Mouse (Mus musculus): Measurements from ENCODE around the gene Ahcyl2. TPM values are rescaled to one million over a fixed set of nuclear protein-coding genes. Genes with fewer than 3 reads are reported as not detected.
"Not testable (repeated sequence)": the region's sequence is repeated elsewhere in the genome, so short reads cannot be mapped to it uniquely, and the experiment has no call there.

The Ahcyl2 gene
- polyA plus RNA-seq, 1 experiment from 2014 or later: 25.3 TPM

- ATAC-seq (ENCODE audit: low FRiP score): no peak
These were observed 26.8 kb downstream of the Ahcyl2 start for GRCm38 (mm10) chr6:29794582-29794981.

GRCm38 (mm10) chr6:29802979-29803378 is 35.2 kb downstream of the Ahcyl2 start:
- no peak overlapping the region for H3K9ac ChIP-seq
- H3K4me3 ChIP-seq: no peak overlapping the region
- H3K4me2 ChIP-seq (replicated peaks): no peak overlapping the region
- H3K9me3 ChIP-seq (replicated peaks): no peaks in the 10 kb centered on the region
- no peaks in the 10 kb centered on the region for H3K4me1 ChIP-seq
- H3K27me3 ChIP-seq: no peaks in the 10 kb centered on the region
- no peak overlapping the region for H3K27ac ChIP-seq
- no peak for ATAC-seq (ENCODE audit: low FRiP score)
- 89% methylated on average over 1 of the region's 1 CpGs for WGBS
- no peaks in the 10 kb centered on the region for H3K36me3 ChIP-seq

More at GRCm38 (mm10) chr6:29794582-29794981, 26.8 kb downstream of the Ahcyl2 start:
- no peaks in the 10 kb centered on the region for H3K36me3 ChIP-seq
- H3K4me1 ChIP-seq: no peaks in the 10 kb centered on the region
- H3K4me3 ChIP-seq: no peak overlapping the region
- no peak overlapping the region for H3K4me2 ChIP-seq (replicated peaks)
- H3K27ac ChIP-seq: no peak overlapping the region
- no peaks in the 10 kb centered on the region for H3K27me3 ChIP-seq
- 90% methylated on average over 6 of the region's 6 CpGs for whole genome bisulfite sequencing
- H3K9ac ChIP-seq: no peak overlapping the region
- no peaks in the 10 kb centered on the region for H3K9me3 ChIP-seq (replicated peaks)

GRCm38 (mm10) chr6:29804006-29804405 is 36.2 kb downstream of the Ahcyl2 start:
- no peak overlapping the region for H3K27ac ChIP-seq
- 55% methylated on average over 3 of the region's 3 CpGs for WGBS
- no peak overlapping the region for H3K9ac ChIP-seq
- no peaks in the 10 kb centered on the region for H3K4me1 ChIP-seq
- no peak overlapping the region for H3K4me2 ChIP-seq (replicated peaks)
- no peaks in the 10 kb centered on the region for H3K27me3 ChIP-seq
- H3K36me3 ChIP-seq: no peaks in the 10 kb centered on the region
- no peak for ATAC-seq (ENCODE audit: low FRiP score)
- no peaks in the 10 kb centered on the region for H3K9me3 ChIP-seq (replicated peaks)
- no peak overlapping the region for H3K4me3 ChIP-seq

GRCm38 (mm10) chr6:29805381-29805780 is 37.6 kb downstream of the Ahcyl2 start:
- no peak for ATAC-seq (ENCODE audit: low FRiP score)
- no peaks in the 10 kb centered on the region for H3K9me3 ChIP-seq (replicated peaks)
- H3K9ac ChIP-seq: no peak overlapping the region
- no peak overlapping the region for H3K4me2 ChIP-seq (replicated peaks)
- no peak overlapping the region for H3K27ac ChIP-seq
- H3K4me1 ChIP-seq: no peaks in the 10 kb centered on the region
- no peaks in the 10 kb centered on the region for H3K27me3 ChIP-seq
- no peaks in the 10 kb centered on the region for H3K36me3 ChIP-seq
- 72% methylated on average over 2 of the region's 2 CpGs for WGBS
- H3K4me3 ChIP-seq: no peak overlapping the region

- peaks cover 18% of the 10 kb centered on the region for H3K4me1 ChIP-seq
- H3K27me3 ChIP-seq: no peaks in the 10 kb centered on the region
- H3K4me3 ChIP-seq: no peak overlapping the region
- H3K9ac ChIP-seq: no peak overlapping the region
- H3K9me3 ChIP-seq (replicated peaks): no peaks in the 10 kb centered on the region
- no peak for ATAC-seq (ENCODE audit: low FRiP score)
- no peak overlapping the region for H3K27ac ChIP-seq
- no peaks in the 10 kb centered on the region for H3K36me3 ChIP-seq
- no peak overlapping the region for H3K4me2 ChIP-seq (replicated peaks)
- WGBS: 85% methylated on average over 2 of the region's 2 CpGs
These were observed 44.3 kb downstream of the Ahcyl2 start for GRCm38 (mm10) chr6:29812076-29812475.

- Histone ChIP-seq H3K36me3 (no peaks in the 10 kb centered on the region), H3K4me2 (replicated peaks) (no peak overlapping the region), H3K27ac (no peak overlapping the region), H3K27me3 (no peaks in the 10 kb centered on the region), H3K9me3 (replicated peaks) (no peaks in the 10 kb centered on the region), H3K9ac (no peak overlapping the region), H3K4me3 (no peak overlapping the region), H3K4me1 (peaks cover 18% of the 10 kb centered on the region)
- ATAC-seq (ENCODE audit: low FRiP score): no peak
- WGBS: 63% methylated on average over 1 of the region's 1 CpGs
These were observed 44.8 kb downstream of the Ahcyl2 start for GRCm38 (mm10) chr6:29812651-29813050.

GRCm38 (mm10) chr6:29814616-29815015 is 46.8 kb downstream of the Ahcyl2 start:
- 8% methylated on average over 2 of the region's 2 CpGs for WGBS
- H3K4me3 ChIP-seq: no peak overlapping the region
- ATAC-seq (ENCODE audit: low FRiP score): peak; percentile 63
- no peak overlapping the region for H3K4me2 ChIP-seq (replicated peaks)
- no peak overlapping the region for H3K9ac ChIP-seq
- H3K27me3 ChIP-seq: no peaks in the 10 kb centered on the region
- H3K4me1 ChIP-seq: peaks cover 18% of the 10 kb centered on the region
- H3K27ac ChIP-seq: peak overlapping the region; percentile 40
- no peaks in the 10 kb centered on the region for H3K9me3 ChIP-seq (replicated peaks)
- no peaks in the 10 kb centered on the region for H3K36me3 ChIP-seq

GRCm38 (mm10) chr6:29815060-29815459 is 47.2 kb downstream of the Ahcyl2 start:
- no peak overlapping the region for H3K9ac ChIP-seq
- H3K27ac ChIP-seq: peak overlapping the region; percentile 40
- no peaks in the 10 kb centered on the region for H3K36me3 ChIP-seq
- H3K4me1 ChIP-seq: peaks cover 18% of the 10 kb centered on the region
- H3K4me3 ChIP-seq: no peak overlapping the region
- 66% methylated on average over 3 of the region's 3 CpGs for WGBS
- ATAC-seq (ENCODE audit: low FRiP score): no peak
- no peaks in the 10 kb centered on the region for H3K27me3 ChIP-seq
- no peak overlapping the region for H3K4me2 ChIP-seq (replicated peaks)
- no peaks in the 10 kb centered on the region for H3K9me3 ChIP-seq (replicated peaks)

- peaks cover 18% of the 10 kb centered on the region for H3K4me1 ChIP-seq
- H3K4me2 ChIP-seq (replicated peaks): no peak overlapping the region
- no peaks in the 10 kb centered on the region for H3K27me3 ChIP-seq
- WGBS: 84% methylated on average over 2 of the region's 2 CpGs
- H3K9me3 ChIP-seq (replicated peaks): no peaks in the 10 kb centered on the region
- H3K36me3 ChIP-seq: no peaks in the 10 kb centered on the region
- ATAC-seq (ENCODE audit: low FRiP score): no peak
- no peak overlapping the region for H3K9ac ChIP-seq
- no peak overlapping the region for H3K4me3 ChIP-seq
- peak overlapping the region; percentile 40 for H3K27ac ChIP-seq
These were observed 47.8 kb downstream of the Ahcyl2 start for GRCm38 (mm10) chr6:29815634-29816033.

GRCm38 (mm10) chr6:29816371-29816770 is 48.6 kb downstream of the Ahcyl2 start:
- not testable (repeated sequence) for H3K27me3 ChIP-seq; H3K9ac ChIP-seq; H3K36me3 ChIP-seq; H3K9me3 ChIP-seq (replicated peaks); H3K4me2 ChIP-seq (replicated peaks); H3K27ac ChIP-seq; H3K4me3 ChIP-seq; ATAC-seq (ENCODE audit: low FRiP score)
- peaks cover 18% of the 10 kb centered on the region for H3K4me1 ChIP-seq
- WGBS: 91% methylated on average over 12 of the region's 12 CpGs

GRCm38 (mm10) chr6:29819309-29819708 is 51.5 kb downstream of the Ahcyl2 start:
- no peak for ATAC-seq (ENCODE audit: low FRiP score)
- Histone ChIP-seq H3K9me3 (replicated peaks) (no peaks in the 10 kb centered on the region), H3K9ac (no peak overlapping the region), H3K4me2 (replicated peaks) (no peak overlapping the region), H3K4me1 (peaks cover 19% of the 10 kb centered on the region), H3K27ac (no peak overlapping the region), H3K27me3 (no peaks in the 10 kb centered on the region), H3K4me3 (no peak overlapping the region), H3K36me3 (no peaks in the 10 kb centered on the region)
- WGBS: 42% methylated on average over 3 of the region's 3 CpGs

GRCm38 (mm10) chr6:29820314-29820713 is 52.5 kb downstream of the Ahcyl2 start:
- H3K9ac ChIP-seq: no peak overlapping the region
- no peak overlapping the region for H3K4me2 ChIP-seq (replicated peaks)
- 47% methylated on average over 4 of the region's 4 CpGs for WGBS
- H3K36me3 ChIP-seq: no peaks in the 10 kb centered on the region
- no peaks in the 10 kb centered on the region for H3K27me3 ChIP-seq
- no peak overlapping the region for H3K27ac ChIP-seq
- no peak overlapping the region for H3K4me3 ChIP-seq
- no peak for ATAC-seq (ENCODE audit: low FRiP score)
- H3K9me3 ChIP-seq (replicated peaks): no peaks in the 10 kb centered on the region
- peaks cover 9% of the 10 kb centered on the region for H3K4me1 ChIP-seq

GRCm38 (mm10) chr6:29820926-29821325 is 53.1 kb downstream of the Ahcyl2 start:
- H3K27ac ChIP-seq: no peak overlapping the region
- H3K4me2 ChIP-seq (replicated peaks): no peak overlapping the region
- H3K9me3 ChIP-seq (replicated peaks): no peaks in the 10 kb centered on the region
- no peak overlapping the region for H3K4me3 ChIP-seq
- no peaks in the 10 kb centered on the region for H3K27me3 ChIP-seq
- H3K4me1 ChIP-seq: 0 out of 2 replicates have a peak, but pooled peaks cover 3% of the 10 kb centered on the region
- H3K36me3 ChIP-seq: no peaks in the 10 kb centered on the region
- WGBS: 91% methylated on average over 3 of the region's 3 CpGs
- no peak overlapping the region for H3K9ac ChIP-seq
- ATAC-seq (ENCODE audit: low FRiP score): no peak
